Mouse (Mus musculus) lung, postnatal 4 days (tissue): Measurements from ENCODE around the gene Cpa2.

Source experiments
- DNase-seq, 2 experiments: peaks; one replicate each; pipeline ENCODE4 v3.0.0; 2021

Gene Cpa2

GRCm38 (mm10) chr6:30549231-30549761 is 7.9 kb downstream of the Cpa2 start:
- peak in 1 of 2 experiments; percentile 50 for DNase-seq

GRCm38 (mm10) chr6:30550496-30551192 is 9.3 kb downstream of the Cpa2 start:
- no peak for DNase-seq

- DNase-seq = no peak
Measured at GRCm38 (mm10) chr6:30551193-30551515, 9.8 kb downstream of the Cpa2 start.

- DNase-seq = peak in 1 of 2 experiments; percentile 44
Measured at GRCm38 (mm10) chr6:30551644-30552580, 10.5 kb downstream of the Cpa2 start.

GRCm38 (mm10) chr6:30552628-30553027 is 11.2 kb downstream of the Cpa2 start:
- no peak for DNase-seq

- DNase-seq = no peak
Measured at GRCm38 (mm10) chr6:30553381-30554010, 12.1 kb downstream of the Cpa2 start.

- no peak for DNase-seq
Measured at GRCm38 (mm10) chr6:30554092-30554491, 12.7 kb downstream of the Cpa2 start.

- DNase-seq = no peak
Measured at GRCm38 (mm10) chr6:30554621-30555170, 13.3 kb downstream of the Cpa2 start.

GRCm38 (mm10) chr6:30556080-30556479 is 14.7 kb downstream of the Cpa2 start:
- DNase-seq = no peak

- DNase-seq = no peak
Measured at GRCm38 (mm10) chr6:30559726-30560125, 18.3 kb downstream of the Cpa2 start.

GRCm38 (mm10) chr6:30562132-30562531 is 20.8 kb downstream of the Cpa2 start:
- DNase-seq = no peak

- DNase-seq = no peak
Measured at GRCm38 (mm10) chr6:30563575-30563974, 22.2 kb downstream of the Cpa2 start.

GRCm38 (mm10) chr6:30564051-30564450 is 22.7 kb downstream of the Cpa2 start:
- DNase-seq = no peak

- no peak for DNase-seq
Measured at GRCm38 (mm10) chr6:30568069-30568468, 26.7 kb downstream of the Cpa2 start, which contains the start of gene Cpa4. Cpa4 (plus strand) TSS chr6:30568369.

GRCm38 (mm10) chr6:30569331-30569730 is 27.9 kb downstream of the Cpa2 start:
- no peak for DNase-seq

- no peak for DNase-seq
Measured at GRCm38 (mm10) chr6:30570012-30570411, 28.6 kb downstream of the Cpa2 start.

GRCm38 (mm10) chr6:30572456-30573311 is 31.3 kb downstream of the Cpa2 start:
- DNase-seq = peak; percentile 59 to 78

- DNase-seq = no peak
Measured at GRCm38 (mm10) chr6:30573380-30573779, 32.0 kb downstream of the Cpa2 start.

- DNase-seq = no peak
Measured at GRCm38 (mm10) chr6:30574945-30575344, 33.6 kb downstream of the Cpa2 start.

GRCm38 (mm10) chr6:30576477-30577203 is 35.3 kb downstream of the Cpa2 start:
- DNase-seq = no peak
